Mouse (Mus musculus): ENCODE results near the gene Ier5.

DNA sequence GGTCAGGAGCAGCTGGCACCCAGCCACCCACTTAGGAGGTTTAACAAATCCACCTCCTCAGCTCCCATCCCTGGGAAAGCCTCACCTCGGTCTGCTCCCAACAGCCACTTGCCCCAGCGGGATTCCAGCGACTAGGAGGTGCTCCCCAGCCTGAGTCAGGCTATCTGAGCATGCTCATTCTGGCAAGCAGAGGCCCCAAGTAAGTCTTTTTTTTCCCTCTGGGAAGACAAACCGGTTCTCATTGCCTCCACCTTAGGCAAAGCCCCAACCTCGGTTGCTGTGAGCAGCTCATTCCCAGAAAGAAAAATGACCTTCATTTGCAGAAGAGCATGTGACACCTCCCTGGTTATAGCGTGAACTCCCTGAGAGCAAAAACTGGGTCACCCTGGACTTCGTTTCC lies 29.7 kb downstream of the Ier5 start:
- no peak for TF ChIP-seq CTCF (IDR thresholded peaks at IDR 0.05; ENCODE audit: control insufficient read depth, insufficient read depth, insufficient replicate concordance, low read depth, low read length)
- no peak for TF ChIP-seq POLR2A (IDR thresholded peaks at IDR 0.05; ENCODE audit: control insufficient read depth, low read depth, low read length)

Measured in testis, adult 2 months (tissue).